Mouse (Mus musculus): ENCODE measurements at regions not wholly inside any gene's neighbourhood (a gene's known extent, or its start where the extent isn't known, plus 50 kb on each side); places are given as distances from the start of the nearest gene placed in this dataset.

DNA sequence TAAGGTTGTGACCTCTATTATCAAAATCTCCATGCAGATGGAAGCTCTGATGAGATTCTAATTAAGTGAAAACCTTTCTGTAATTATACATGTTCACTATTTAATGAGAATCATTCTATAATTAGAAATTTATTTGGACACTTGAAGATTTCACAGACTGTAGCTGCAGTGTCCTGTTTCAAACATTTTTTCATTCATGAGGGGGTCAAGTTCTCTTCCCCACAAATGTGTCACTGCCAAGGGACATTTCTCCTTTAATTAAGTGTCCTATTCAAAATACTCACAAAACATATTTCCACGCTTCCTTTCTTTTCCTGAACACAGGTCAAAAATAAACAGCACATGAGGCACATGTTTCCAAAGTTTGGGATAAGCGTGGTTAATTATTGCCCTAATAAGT lies 1159.9 kb upstream of the Tenm3 start:
- Histone ChIP-seq H3K4me3 (ENCODE audit: insufficient read depth, low read length) (no peak overlapping the region), H3K4me1 (ENCODE audit: control insufficient read depth, insufficient read depth, low read length) (no peaks in the 10 kb centered on the region), H3K27ac (ENCODE audit: insufficient read depth, low read length) (no peak overlapping the region)
- TF ChIP-seq POLR2A (IDR thresholded peaks at IDR 0.05; ENCODE audit: low read depth, low read length) (no peak), CTCF (IDR thresholded peaks at IDR 0.05; ENCODE audit: borderline replicate concordance, insufficient read depth, low read length) (no peak)

DNA sequence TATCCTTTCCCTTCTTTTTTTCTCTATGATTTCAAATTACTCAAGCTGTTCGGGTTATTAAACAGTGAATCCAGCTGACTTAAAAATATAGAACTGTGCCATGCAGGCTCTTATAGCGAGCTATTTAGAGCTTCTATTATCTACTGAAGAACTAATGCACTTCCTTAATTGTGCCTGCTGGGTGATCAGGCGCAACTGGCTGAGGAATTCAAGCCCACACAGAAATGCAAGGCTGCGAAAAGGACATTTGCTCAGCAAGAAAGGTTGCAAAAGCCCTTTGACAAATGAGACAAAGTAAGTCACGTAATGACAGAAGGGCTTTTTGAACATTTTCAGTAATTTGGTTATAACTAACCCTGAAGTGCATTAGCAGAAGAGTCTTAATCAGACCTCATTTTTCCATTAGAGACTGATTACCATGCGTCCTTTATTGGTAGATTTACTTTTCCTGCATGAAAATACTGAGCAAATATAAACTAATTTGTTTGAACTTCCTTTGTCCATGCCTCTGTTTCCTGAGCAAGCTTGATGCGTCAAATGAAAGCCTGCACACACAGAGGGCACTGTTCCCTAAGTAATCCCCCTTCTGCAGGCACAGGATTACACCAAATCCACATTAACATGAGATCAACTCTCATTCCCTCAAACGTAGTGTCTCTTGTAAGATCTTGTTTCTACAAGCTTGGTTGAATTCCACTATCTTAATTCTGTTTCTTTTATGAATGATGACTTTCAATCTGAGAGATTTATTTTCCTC lies 1154.7 kb upstream of the Tenm3 start:
- Histone ChIP-seq H3K4me3 (ENCODE audit: insufficient read depth, low read length) (no peak overlapping the region), H3K4me1 (ENCODE audit: control insufficient read depth, insufficient read depth, low read length) (no peaks in the 10 kb centered on the region), H3K27ac (ENCODE audit: insufficient read depth, low read length) (no peak overlapping the region)
- no peak for TF ChIP-seq POLR2A (IDR thresholded peaks at IDR 0.05; ENCODE audit: low read depth, low read length)
- no peak for TF ChIP-seq CTCF (IDR thresholded peaks at IDR 0.05; ENCODE audit: borderline replicate concordance, insufficient read depth, low read length)

Measured in embryonic fibroblast, embryonic 13.5 days (primary cell).